Mouse (Mus musculus): Measurements from ENCODE around the gene Ubxn1. TPM values are rescaled to one million over a fixed set of nuclear protein-coding genes. Genes with fewer than 3 reads are reported as not detected.
A peak's percentile ranks its signal among the peaks of the same experiment; 100 is the strongest.

Gene Ubxn1
- polyA plus RNA-seq (2012; fragmentation: generic; extraction: Trizol) = 169 TPM
- long read RNA-seq, experiment 1, transcript Ubxn1-202 (10 exons, 1,033 nt) = minor isoform, 14 of 128 reads
- long read RNA-seq, experiment 1, transcript Ubxn1-204 (9 exons, 1,291 nt) = major isoform, 93 of 128 reads
- long read RNA-seq, experiment 1, partial matches to known transcripts = 15 of 128 reads
- long read RNA-seq, experiment 1, other reads (novel, unspliced or antisense) = 3 of 128 reads
- long read RNA-seq, experiment 2, transcript Ubxn1-204 (9 exons, 1,291 nt) = major isoform, 38 of 47 reads
- long read RNA-seq, experiment 2, partial matches to known transcripts = 1 of 47 reads
- long read RNA-seq, experiment 2, other reads (novel, unspliced or antisense) = 1 of 47 reads

DNA sequence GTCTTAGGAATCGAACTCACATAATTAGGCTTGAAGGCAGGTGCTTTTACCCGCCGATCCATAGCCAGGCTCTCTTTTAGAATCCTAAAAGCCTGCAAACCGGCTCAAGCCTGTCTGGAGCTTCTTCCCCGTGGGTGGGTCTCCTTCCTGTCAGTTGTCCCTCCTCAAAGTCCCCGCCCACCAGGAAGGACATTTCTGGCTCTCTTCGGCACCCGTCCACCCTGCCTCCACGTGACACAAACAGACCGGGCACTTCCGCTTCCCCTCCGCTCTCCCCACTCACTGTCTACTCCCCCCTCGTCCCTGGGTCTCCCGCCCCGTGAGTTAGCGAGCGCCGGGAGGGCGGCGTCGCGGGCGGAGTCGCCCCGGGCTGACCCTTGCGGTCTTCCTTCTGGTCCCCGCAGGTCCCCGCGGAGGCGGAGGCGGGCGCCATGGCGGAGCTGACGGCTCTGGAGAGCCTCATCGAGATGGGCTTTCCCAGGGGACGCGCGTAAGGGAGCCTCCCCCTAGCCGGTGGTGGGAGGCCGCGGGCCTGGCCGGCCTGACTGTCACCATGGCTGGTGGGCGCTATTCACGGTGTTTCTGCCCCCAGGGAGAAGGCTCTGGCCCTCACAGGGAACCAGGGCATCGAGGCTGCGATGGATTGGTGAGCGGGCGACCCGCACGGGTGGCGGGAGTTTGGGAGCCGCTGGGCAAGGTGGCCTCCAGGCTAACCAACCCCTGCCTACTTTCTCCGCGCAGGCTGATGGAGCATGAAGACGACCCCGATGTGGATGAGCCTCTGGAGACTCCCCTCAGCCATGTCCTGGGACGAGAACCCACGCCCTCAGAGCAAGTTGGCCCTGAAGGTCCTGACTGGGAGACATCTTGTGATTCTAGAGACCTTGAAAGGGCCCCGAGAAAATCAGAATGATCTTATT is at the start of gene Ubxn1:
Ubxn1 (plus strand) TSS at position 230 of the 920 bp plus-strand sequence.
- no peaks in the 10 kb centered on the region for H3K27me3 ChIP-seq (ENCODE audit: control insufficient read depth, insufficient read depth, insufficient read length)
- no peak for TF ChIP-seq MYOG (IDR thresholded peaks at IDR 0.05; ENCODE audit: control insufficient read depth, extremely low read depth, insufficient read length)
- TF ChIP-seq MYOD1 (IDR thresholded peaks at IDR 0.05; ENCODE audit: control insufficient read depth, insufficient read length, low read depth) = no peak
- peak; percentile 100 for TF ChIP-seq USF1 (IDR thresholded peaks at IDR 0.05; ENCODE audit: low read depth)
- TF ChIP-seq FOSL1 (IDR thresholded peaks at IDR 0.05; ENCODE audit: insufficient read depth, low read length, poor library complexity, severe bottlenecking) = no peak
- no peak for TF ChIP-seq CEBPB (IDR thresholded peaks at IDR 0.05; ENCODE audit: low read depth)
- TF ChIP-seq CTCF (IDR thresholded peaks at IDR 0.05; ENCODE audit: control insufficient read depth, insufficient read depth, insufficient read length) = no peak
- peak; percentile 57 for TF ChIP-seq MAX (IDR thresholded peaks at IDR 0.05)
- peaks cover 36% of the 10 kb centered on the region for H3K36me3 ChIP-seq (ENCODE audit: control insufficient read depth, insufficient read depth)
- peak within 1 kb of the TSS; percentile 98 for H3ac ChIP-seq (ENCODE audit: control insufficient read depth, insufficient read length, low read depth)
- H3K4me3 ChIP-seq (ENCODE audit: insufficient read depth, poor library complexity, severe bottlenecking) = peak within 1 kb of the TSS; percentile 84
- H3K79me3 ChIP-seq (ENCODE audit: low read depth) = peaks cover 11% of the 10 kb centered on the region
- H3K79me2 ChIP-seq (ENCODE audit: control insufficient read depth, insufficient read depth) = peaks cover 23% of the 10 kb centered on the region

DNA sequence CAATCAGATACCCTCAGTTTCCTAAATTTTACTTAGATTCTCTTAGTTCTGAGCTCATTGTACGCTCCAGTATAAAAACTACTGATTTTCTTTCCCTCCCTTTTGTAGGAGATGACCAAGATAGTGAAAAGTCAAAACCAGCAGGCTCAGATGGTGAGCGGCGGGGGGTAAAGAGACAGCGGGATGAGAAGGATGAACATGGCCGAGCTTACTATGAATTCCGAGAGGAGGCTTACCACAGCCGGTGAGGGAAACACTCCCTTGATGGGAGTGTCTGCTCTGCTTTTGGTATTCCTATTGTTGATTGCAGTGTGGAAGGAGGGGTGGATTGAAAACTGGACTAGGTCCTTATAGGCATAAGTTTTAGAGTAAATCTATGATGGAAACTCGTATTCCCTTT is 48.6 kb upstream of the Ubxn1 start:
- no peak overlapping the region for H3K4me3 ChIP-seq (ENCODE audit: insufficient read depth, poor library complexity, severe bottlenecking)

DNA sequence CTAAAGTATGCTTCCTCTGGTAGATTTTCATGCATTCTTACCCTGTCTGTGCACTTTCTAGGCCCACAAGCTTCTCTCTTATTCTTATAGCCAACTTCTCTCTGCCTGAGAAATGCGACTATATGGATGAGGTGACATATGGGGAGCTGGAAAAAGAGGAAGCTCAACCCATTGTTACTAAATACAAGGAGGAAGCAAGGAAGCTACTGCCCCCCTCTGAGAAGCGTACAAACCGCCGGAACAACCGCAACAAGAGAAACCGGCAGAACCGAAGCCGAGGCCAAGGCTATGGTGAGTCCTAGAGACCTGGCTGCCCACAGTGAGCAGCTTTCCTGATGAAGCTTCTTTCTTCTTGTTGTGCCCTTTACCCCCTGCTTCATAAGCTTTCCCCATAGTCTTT is 41.6 kb upstream of the Ubxn1 start, which contains the start of gene AC129217.1:
AC129217.1 (plus strand) TSS at position 114 of the 400 bp plus-strand sequence.
- Histone ChIP-seq H3K36me3 (ENCODE audit: control insufficient read depth, insufficient read depth) (peaks cover 98% of the 10 kb centered on the region), H3K79me3 (ENCODE audit: low read depth) (peaks cover 5% of the 10 kb centered on the region), H3ac (ENCODE audit: control insufficient read depth, insufficient read length, low read depth) (no peak within 1 kb of the TSS), H3K27me3 (ENCODE audit: control insufficient read depth, insufficient read depth, insufficient read length) (no peaks in the 10 kb centered on the region), H3K4me3 (ENCODE audit: insufficient read depth, poor library complexity, severe bottlenecking) (no peak within 1 kb of the TSS), H3K79me2 (ENCODE audit: control insufficient read depth, insufficient read depth) (peaks cover 33% of the 10 kb centered on the region)
- TF ChIP-seq CTCF (IDR thresholded peaks at IDR 0.05; ENCODE audit: control insufficient read depth, insufficient read depth, insufficient read length) = no peak
- no peak for TF ChIP-seq MYOG (IDR thresholded peaks at IDR 0.05; ENCODE audit: control insufficient read depth, extremely low read depth, insufficient read length)
- TF ChIP-seq MAX (IDR thresholded peaks at IDR 0.05) = no peak
- no peak for TF ChIP-seq CEBPB (IDR thresholded peaks at IDR 0.05; ENCODE audit: low read depth)
- no peak for TF ChIP-seq MYOD1 (IDR thresholded peaks at IDR 0.05; ENCODE audit: control insufficient read depth, insufficient read length, low read depth)
- TF ChIP-seq USF1 (IDR thresholded peaks at IDR 0.05; ENCODE audit: low read depth) = no peak
- TF ChIP-seq FOSL1 (IDR thresholded peaks at IDR 0.05; ENCODE audit: insufficient read depth, low read length, poor library complexity, severe bottlenecking) = no peak

More for the DNA sequence above, 48.6 kb upstream of the Ubxn1 start:
- TF ChIP-seq MYOD1 (IDR thresholded peaks at IDR 0.05; ENCODE audit: control insufficient read depth, insufficient read length, low read depth) (no peak), MAX (IDR thresholded peaks at IDR 0.05) (no peak), USF1 (IDR thresholded peaks at IDR 0.05; ENCODE audit: low read depth) (no peak), CTCF (IDR thresholded peaks at IDR 0.05; ENCODE audit: control insufficient read depth, insufficient read depth, insufficient read length) (no peak), MYOG (IDR thresholded peaks at IDR 0.05; ENCODE audit: control insufficient read depth, extremely low read depth, insufficient read length) (no peak), FOSL1 (IDR thresholded peaks at IDR 0.05; ENCODE audit: insufficient read depth, low read length, poor library complexity, severe bottlenecking) (no peak), CEBPB (IDR thresholded peaks at IDR 0.05; ENCODE audit: low read depth) (no peak)
- no peak overlapping the region for H3ac ChIP-seq (ENCODE audit: control insufficient read depth, insufficient read length, low read depth)
- H3K36me3 ChIP-seq (ENCODE audit: control insufficient read depth, insufficient read depth) = peaks cover 61% of the 10 kb centered on the region
- peaks cover 57% of the 10 kb centered on the region for H3K79me3 ChIP-seq (ENCODE audit: low read depth)
- H3K79me2 ChIP-seq (ENCODE audit: control insufficient read depth, insufficient read depth) = peaks cover 75% of the 10 kb centered on the region
- no peaks in the 10 kb centered on the region for H3K27me3 ChIP-seq (ENCODE audit: control insufficient read depth, insufficient read depth, insufficient read length)

DNA sequence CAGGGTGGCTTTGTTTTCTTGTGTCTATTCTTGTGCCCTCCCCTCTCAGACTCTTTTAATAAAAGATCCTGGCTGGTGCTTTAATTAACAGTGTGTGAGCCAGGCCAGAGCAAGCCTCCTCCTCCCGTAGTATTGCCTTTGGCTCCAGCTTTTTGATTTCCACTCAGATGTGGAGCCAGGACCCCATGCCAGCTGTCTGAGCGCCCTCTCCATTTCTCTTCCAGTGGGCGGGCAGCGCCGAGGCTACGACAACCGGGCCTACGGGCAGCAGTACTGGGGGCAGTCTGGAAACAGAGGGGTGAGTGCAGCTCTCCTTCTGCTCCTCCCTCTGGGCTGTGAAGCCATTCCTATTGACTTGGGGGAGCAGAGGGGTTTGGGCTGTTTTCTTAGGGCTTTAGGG is 40.6 kb upstream of the Ubxn1 start:
- Histone ChIP-seq H3K4me3 (ENCODE audit: insufficient read depth, poor library complexity, severe bottlenecking) (no peak overlapping the region), H3K79me2 (ENCODE audit: control insufficient read depth, insufficient read depth) (peaks cover 24% of the 10 kb centered on the region), H3K27me3 (ENCODE audit: control insufficient read depth, insufficient read depth, insufficient read length) (no peaks in the 10 kb centered on the region), H3K36me3 (ENCODE audit: control insufficient read depth, insufficient read depth) (peaks cover 99% of the 10 kb centered on the region), H3K79me3 (ENCODE audit: low read depth) (peaks cover 2% of the 10 kb centered on the region), H3ac (ENCODE audit: control insufficient read depth, insufficient read length, low read depth) (no peak overlapping the region)
- no peak for TF ChIP-seq CEBPB (IDR thresholded peaks at IDR 0.05; ENCODE audit: low read depth)
- no peak for TF ChIP-seq MAX (IDR thresholded peaks at IDR 0.05)
- no peak for TF ChIP-seq CTCF (IDR thresholded peaks at IDR 0.05; ENCODE audit: control insufficient read depth, insufficient read depth, insufficient read length)
- TF ChIP-seq MYOD1 (IDR thresholded peaks at IDR 0.05; ENCODE audit: control insufficient read depth, insufficient read length, low read depth) = no peak
- no peak for TF ChIP-seq FOSL1 (IDR thresholded peaks at IDR 0.05; ENCODE audit: insufficient read depth, low read length, poor library complexity, severe bottlenecking)
- no peak for TF ChIP-seq MYOG (IDR thresholded peaks at IDR 0.05; ENCODE audit: control insufficient read depth, extremely low read depth, insufficient read length)
- no peak for TF ChIP-seq USF1 (IDR thresholded peaks at IDR 0.05; ENCODE audit: low read depth)

DNA sequence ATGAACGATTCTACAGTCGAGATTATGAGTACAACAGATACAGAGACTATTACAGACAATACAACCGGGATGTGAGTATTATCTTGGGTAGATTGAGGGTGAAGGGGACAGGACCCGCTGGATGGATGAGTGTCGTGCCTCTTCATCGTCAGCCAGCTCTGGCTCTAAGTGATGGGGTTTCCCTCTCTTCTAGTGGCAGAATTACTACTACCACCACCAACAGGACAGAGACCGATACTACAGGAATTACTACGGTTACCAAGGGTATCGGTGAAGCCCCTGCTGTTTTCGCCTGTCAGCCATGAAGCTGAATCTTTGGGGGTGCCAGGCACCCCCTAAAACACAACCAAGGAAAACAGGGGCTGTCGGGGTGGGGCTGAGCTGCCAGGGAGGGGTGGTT is 40.0 kb upstream of the Ubxn1 start:
- Histone ChIP-seq H3K27me3 (ENCODE audit: control insufficient read depth, insufficient read depth, insufficient read length) (no peaks in the 10 kb centered on the region), H3K4me3 (ENCODE audit: insufficient read depth, poor library complexity, severe bottlenecking) (no peak overlapping the region), H3K79me3 (ENCODE audit: low read depth) (peaks cover 2% of the 10 kb centered on the region), H3ac (ENCODE audit: control insufficient read depth, insufficient read length, low read depth) (no peak overlapping the region), H3K36me3 (ENCODE audit: control insufficient read depth, insufficient read depth) (peaks cover 99% of the 10 kb centered on the region), H3K79me2 (ENCODE audit: control insufficient read depth, insufficient read depth) (peaks cover 24% of the 10 kb centered on the region)
- TF ChIP-seq MYOG (IDR thresholded peaks at IDR 0.05; ENCODE audit: control insufficient read depth, extremely low read depth, insufficient read length) (no peak), CEBPB (IDR thresholded peaks at IDR 0.05; ENCODE audit: low read depth) (no peak), CTCF (IDR thresholded peaks at IDR 0.05; ENCODE audit: control insufficient read depth, insufficient read depth, insufficient read length) (no peak)

Measured in C2C12 (cell line).